Mouse (Mus musculus): ENCODE measurements around the gene Baiap3. TPM values are rescaled to one million over a fixed set of nuclear protein-coding genes. Genes with fewer than 3 reads are reported as not detected.

Gene Baiap3
- polyA plus RNA-seq (2014; fragmentation: Illumina TruSeq; extraction: RNeasy Lipid Tissue Mini Kit (QIAGEN cat#74804); ENCODE audit: low read depth, low replicate concordance): not detected

GRCm38 (mm10) chr17:25256140-25256754 is at the start of gene Baiap3:
Baiap3 (minus strand) TSS chr17:25256364.

GRCm38 (mm10) chr17:25298094-25298493 is 41.9 kb upstream of the Baiap3 start, which contains the start of gene Prss34:
Prss34 (plus strand) TSS chr17:25298394.

GRCm38 (mm10) chr17:25274571-25275346 is 18.6 kb upstream of the Baiap3 start, which contains the start of gene Ube2i:
Ube2i (minus strand) TSS chr17:25274622.

GRCm38 (mm10) chr17:25239695-25240636 is 16.2 kb downstream of the Baiap3 start, which contains the start of the genes Gnptg and Tsr3:
Gnptg (minus strand) TSS chr17:25240124.
Tsr3 (plus strand) TSS chr17:25240170.

Other genes with a start within 250 kb of the Baiap3 start
- gene Cramp1l, start 240.6 kb downstream of the Baiap3 start, polyA plus RNA-seq (2014; fragmentation: Illumina TruSeq; extraction: RNeasy Lipid Tissue Mini Kit (QIAGEN cat#74804); ENCODE audit: low read depth, low replicate concordance): 12.3 TPM
- gene Ift140, start 240.3 kb downstream of the Baiap3 start, polyA plus RNA-seq (2014; fragmentation: Illumina TruSeq; extraction: RNeasy Lipid Tissue Mini Kit (QIAGEN cat#74804); ENCODE audit: low read depth, low replicate concordance): 8.1 TPM
- 2.8 TPM for gene Tmem204, start 172.8 kb downstream of the Baiap3 start, polyA plus RNA-seq (2014; fragmentation: Illumina TruSeq; extraction: RNeasy Lipid Tissue Mini Kit (QIAGEN cat#74804); ENCODE audit: low read depth, low replicate concordance)
- gene Telo2, start 140.4 kb downstream of the Baiap3 start, polyA plus RNA-seq (2014; fragmentation: Illumina TruSeq; extraction: RNeasy Lipid Tissue Mini Kit (QIAGEN cat#74804); ENCODE audit: low read depth, low replicate concordance): 3.0 TPM
- not detected for gene Ptx4, start 135.6 kb downstream of the Baiap3 start, polyA plus RNA-seq (2014; fragmentation: Illumina TruSeq; extraction: RNeasy Lipid Tissue Mini Kit (QIAGEN cat#74804); ENCODE audit: low read depth, low replicate concordance)
- 4.3 TPM for gene Clcn7, start 123.0 kb downstream of the Baiap3 start, polyA plus RNA-seq (2014; fragmentation: Illumina TruSeq; extraction: RNeasy Lipid Tissue Mini Kit (QIAGEN cat#74804); ENCODE audit: low read depth, low replicate concordance)
- not detected for gene Ccdc154, start 93.9 kb downstream of the Baiap3 start, polyA plus RNA-seq (2014; fragmentation: Illumina TruSeq; extraction: RNeasy Lipid Tissue Mini Kit (QIAGEN cat#74804); ENCODE audit: low read depth, low replicate concordance)
- not detected for gene Gm38655, start 80.9 kb downstream of the Baiap3 start, polyA plus RNA-seq (2014; fragmentation: Illumina TruSeq; extraction: RNeasy Lipid Tissue Mini Kit (QIAGEN cat#74804); ENCODE audit: low read depth, low replicate concordance)
- gene BC003965, start 71.8 kb downstream of the Baiap3 start, polyA plus RNA-seq (2014; fragmentation: Illumina TruSeq; extraction: RNeasy Lipid Tissue Mini Kit (QIAGEN cat#74804); ENCODE audit: low read depth, low replicate concordance): 19.8 TPM
- gene Unkl, start 68.0 kb downstream of the Baiap3 start, polyA plus RNA-seq (2014; fragmentation: Illumina TruSeq; extraction: RNeasy Lipid Tissue Mini Kit (QIAGEN cat#74804); ENCODE audit: low read depth, low replicate concordance): 14.3 TPM
- 10.1 TPM for gene Gnptg, start 16.2 kb downstream of the Baiap3 start, polyA plus RNA-seq (2014; fragmentation: Illumina TruSeq; extraction: RNeasy Lipid Tissue Mini Kit (QIAGEN cat#74804); ENCODE audit: low read depth, low replicate concordance)
- gene Tsr3, start 16.2 kb downstream of the Baiap3 start, polyA plus RNA-seq (2014; fragmentation: Illumina TruSeq; extraction: RNeasy Lipid Tissue Mini Kit (QIAGEN cat#74804); ENCODE audit: low read depth, low replicate concordance): 3.8 TPM
- 216 TPM for gene Ube2i, start 18.3 kb upstream of the Baiap3 start, polyA plus RNA-seq (2014; fragmentation: Illumina TruSeq; extraction: RNeasy Lipid Tissue Mini Kit (QIAGEN cat#74804); ENCODE audit: low read depth, low replicate concordance)
- gene Prss34, start 42.0 kb upstream of the Baiap3 start, polyA plus RNA-seq (2014; fragmentation: Illumina TruSeq; extraction: RNeasy Lipid Tissue Mini Kit (QIAGEN cat#74804); ENCODE audit: low read depth, low replicate concordance): not detected
- not detected for gene Prss28, start 52.3 kb upstream of the Baiap3 start, polyA plus RNA-seq (2014; fragmentation: Illumina TruSeq; extraction: RNeasy Lipid Tissue Mini Kit (QIAGEN cat#74804); ENCODE audit: low read depth, low replicate concordance)
- not detected for gene Prss29, start 62.3 kb upstream of the Baiap3 start, polyA plus RNA-seq (2014; fragmentation: Illumina TruSeq; extraction: RNeasy Lipid Tissue Mini Kit (QIAGEN cat#74804); ENCODE audit: low read depth, low replicate concordance)
- gene Tpsab1, start 89.2 kb upstream of the Baiap3 start, polyA plus RNA-seq (2014; fragmentation: Illumina TruSeq; extraction: RNeasy Lipid Tissue Mini Kit (QIAGEN cat#74804); ENCODE audit: low read depth, low replicate concordance): not detected
- gene Tpsb2, start 109.9 kb upstream of the Baiap3 start, polyA plus RNA-seq (2014; fragmentation: Illumina TruSeq; extraction: RNeasy Lipid Tissue Mini Kit (QIAGEN cat#74804); ENCODE audit: low read depth, low replicate concordance): not detected
- gene Tpsg1, start 112.9 kb upstream of the Baiap3 start, polyA plus RNA-seq (2014; fragmentation: Illumina TruSeq; extraction: RNeasy Lipid Tissue Mini Kit (QIAGEN cat#74804); ENCODE audit: low read depth, low replicate concordance): 8.6 TPM
- gene Cacna1h, start 177.4 kb upstream of the Baiap3 start, polyA plus RNA-seq (2014; fragmentation: Illumina TruSeq; extraction: RNeasy Lipid Tissue Mini Kit (QIAGEN cat#74804); ENCODE audit: low read depth, low replicate concordance): 1.3 TPM
- not detected for gene Tekt4, start 198.3 kb upstream of the Baiap3 start, polyA plus RNA-seq (2014; fragmentation: Illumina TruSeq; extraction: RNeasy Lipid Tissue Mini Kit (QIAGEN cat#74804); ENCODE audit: low read depth, low replicate concordance)
- gene Sstr5, start 240.9 kb upstream of the Baiap3 start, polyA plus RNA-seq (2014; fragmentation: Illumina TruSeq; extraction: RNeasy Lipid Tissue Mini Kit (QIAGEN cat#74804); ENCODE audit: low read depth, low replicate concordance): 0.19 TPM